In the genomic region with DNA sequence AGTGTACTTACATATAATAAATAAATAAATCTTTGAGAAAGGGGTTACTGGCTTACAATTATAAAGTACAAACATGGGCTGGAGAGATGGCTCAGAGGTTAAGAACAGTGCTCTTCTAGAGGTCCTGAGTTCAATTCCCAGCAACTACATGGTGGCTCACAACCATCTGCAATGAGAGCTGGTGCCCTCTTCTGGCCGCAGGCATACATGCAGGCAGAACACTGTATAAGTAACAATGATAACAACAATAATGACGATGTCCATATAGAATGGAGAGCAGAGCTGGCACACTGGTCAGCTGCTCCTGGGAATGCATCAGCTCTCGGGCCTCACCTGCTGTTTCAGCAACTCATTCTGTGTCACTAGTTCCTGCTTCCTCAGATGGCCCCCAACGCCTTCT, we compare ENCODE assay signal across 14 mouse cellular contexts. TPM values are rescaled to one million over a fixed set of nuclear protein-coding genes. Genes with fewer than 3 reads are reported as not detected.
DNase-seq lines count a peak whose midpoint lies in the region; ATAC-seq and TF ChIP-seq lines count a peak whose summit lies in the region.
"Had no signal": no experiment of that assay in that cellular context is flagged by ENCODE, and none has a peak within 500 bp of the region (broad histone marks: within the 10 kb centered on the region; RNA-seq: fewer than 3 reads in every experiment).

No protein-coding gene starts in this region.

- TF ChIP-seq CTCF in gastrocnemius, adult 2 months (IDR thresholded peaks at IDR 0.05) = peak; percentile 41
- TF ChIP-seq CTCF in liver, embryonic 14.5 days (IDR thresholded peaks at IDR 0.05; ENCODE audit: low read depth) = peak; percentile 76
- peak; percentile 22; the same call in 1 of the 2 replicates for TF ChIP-seq CTCF in bone marrow macrophage, adult 2 months (IDR thresholded peaks at IDR 0.05; ENCODE audit: low read depth, low read length)

- peaks cover 3% of the 10 kb centered on the region; the same call in 1 of the 2 replicates for H3K36me3 ChIP-seq in liver, embryonic 14.5 days (replicated peaks; ENCODE audit: control insufficient read depth, insufficient read depth, low read depth)
- peaks cover 73% of the 10 kb centered on the region for H3K36me3 ChIP-seq in liver, embryonic 12.5 days
- peaks cover 70% of the 10 kb centered on the region for H3K36me3 ChIP-seq in embryonic facial prominence, embryonic 10.5 days (replicated peaks)

- no peak for TF ChIP-seq POLR2A in bone marrow macrophage, adult 2 months (IDR thresholded peaks at IDR 0.05; ENCODE audit: borderline replicate concordance, low read depth, low read length)

- no peak overlapping the region for H3K4me2 ChIP-seq in liver, embryonic 14.5 days (ENCODE audit: low read depth)
- H3K4me2 ChIP-seq in liver, embryonic 12.5 days = no peak overlapping the region

- H3K9ac ChIP-seq in liver, embryonic 14.5 days (replicated peaks) = no peak overlapping the region
- H3K9ac ChIP-seq in liver, embryonic 12.5 days = no peak overlapping the region

- intact Hi-C loops in gastrocnemius, adult 2 months (cut with DNase I) = no loop called here

- DNase-seq in gastrocnemius, adult 2 months = no peak
- DNase-seq in gastrocnemius, postnatal 4 days (ENCODE audit: low spot score in 2 of 2) = no peak
- no peak for DNase-seq in liver, embryonic 14.5 days (ENCODE audit: low read depth in 3 of 3, low spot score in 3 of 3)
- peak; percentile 31 for DNase-seq in CD4-positive helper T cell, adult 2 months (ENCODE audit: low read depth, low spot score)
- no peak for DNase-seq in spleen, adult 18-20 months
- DNase-seq in embryonic facial prominence, embryonic 10.5 days (ENCODE audit: low spot score) = no peak
- DNase-seq: adrenal gland, postnatal 36 days; cerebellum, adult 18-20 months; kidney, postnatal 10 days had no signal

- WGBS in liver, embryonic 14.5 days (ENCODE audit: insufficient replicate concordance) = 72% methylated on average over 4 of the region's 4 CpGs
- WGBS in liver, embryonic 12.5 days (ENCODE audit: insufficient replicate concordance) = 70% methylated on average over 4 of the region's 4 CpGs
- WGBS in embryonic facial prominence, embryonic 10.5 days = 86% methylated on average over 4 of the region's 4 CpGs

- H3K4me3 ChIP-seq in gastrocnemius, adult 2 months = no peak overlapping the region
- no peak overlapping the region for H3K4me3 ChIP-seq in liver, embryonic 14.5 days (ENCODE audit: insufficient read depth in 1 of 2, low read depth in 2 of 2, low read length in 2 of 2)
- H3K4me3 ChIP-seq in liver, embryonic 12.5 days = no peak overlapping the region
- no peak overlapping the region for H3K4me3 ChIP-seq in bone marrow macrophage, adult 2 months (ENCODE audit: insufficient read depth, low read length)
- H3K4me3 ChIP-seq in embryonic facial prominence, embryonic 10.5 days = no peak overlapping the region

- H3K27ac ChIP-seq in gastrocnemius, adult 2 months = no peak overlapping the region
- no peak overlapping the region for H3K27ac ChIP-seq in liver, embryonic 14.5 days
- no peak overlapping the region for H3K27ac ChIP-seq in liver, embryonic 12.5 days
- no peak overlapping the region for H3K27ac ChIP-seq in bone marrow macrophage, adult 2 months (ENCODE audit: insufficient read depth, low read depth, low read length)
- H3K27ac ChIP-seq in embryonic facial prominence, embryonic 10.5 days (replicated peaks) = no peak overlapping the region

- H3K4me1 ChIP-seq in liver, embryonic 14.5 days (replicated peaks; ENCODE audit: control insufficient read depth in 2 of 2, insufficient read depth in 2 of 2, low read length in 1 of 2) = no peaks in the 10 kb centered on the region; a peak in 1 of 4 replicates
- H3K4me1 ChIP-seq in liver, embryonic 12.5 days = no peaks in the 10 kb centered on the region
- H3K4me1 ChIP-seq in bone marrow macrophage, adult 2 months (ENCODE audit: control insufficient read depth, insufficient read depth, low read length) = peaks cover 16% of the 10 kb centered on the region
- H3K4me1 ChIP-seq in embryonic facial prominence, embryonic 10.5 days = peaks cover 16% of the 10 kb centered on the region

- H3K9me3 ChIP-seq in liver, embryonic 14.5 days (ENCODE audit: control insufficient read depth, low read length) = no peaks in the 10 kb centered on the region
- H3K9me3 ChIP-seq in liver, embryonic 12.5 days (replicated peaks) = no peaks in the 10 kb centered on the region
- H3K9me3 ChIP-seq in embryonic facial prominence, embryonic 10.5 days = no peaks in the 10 kb centered on the region

- no peak for ATAC-seq in liver, embryonic 14.5 days (ENCODE audit: insufficient read depth)
- no peak for ATAC-seq in liver, embryonic 12.5 days
- ATAC-seq: hindbrain, embryonic 16.5 days had no signal

- no peak for TF ChIP-seq EP300 in liver, embryonic 14.5 days (IDR thresholded peaks at IDR 0.05; ENCODE audit: low read depth)

- H3K27me3 ChIP-seq in liver, embryonic 14.5 days (ENCODE audit: control insufficient read depth, insufficient read depth, low read length) = no peaks in the 10 kb centered on the region
- H3K27me3 ChIP-seq in liver, embryonic 12.5 days (replicated peaks) = no peaks in the 10 kb centered on the region
- H3K27me3 ChIP-seq in embryonic facial prominence, embryonic 10.5 days (replicated peaks; ENCODE audit: low read depth, poor library complexity, severe bottlenecking) = no peaks in the 10 kb centered on the region

RNA-seq across cellular contexts. Expression of a gene that starts 16.0 kb away (rescaled TPM):
- 100 to 1,000 TPM in 1 of 2 experiments, 10 to 100 TPM in 1; 46.5 to 139 TPM for total RNA-seq in gastrocnemius, adult 2 months (2021)
- 10 to 100 TPM; 26.2 to 33.7 TPM for total RNA-seq in gastrocnemius, postnatal 4 days (2021)
- 8.3 and 10.6 TPM in 2 replicates for polyA plus RNA-seq in liver, embryonic 14.5 days (2012; rRNA removed)
- 26.4 and 27.0 TPM in 2 replicates for polyA plus RNA-seq in liver, embryonic 14.5 days (2014; fragmentation: Nextera tagmentation; extraction: Ambion mirVana)
- polyA plus RNA-seq in liver, embryonic 12.5 days (2016; fragmentation: Nextera tagmentation; extraction: Ambion mirVana) = 30.9 and 32.9 TPM in 2 replicates
- 10.8 and 13.8 TPM in 2 replicates for polyA plus RNA-seq in bone marrow macrophage, adult 2 months (2012; ENCODE audit: insufficient read depth, insufficient read length, missing spikeins)
- polyA plus RNA-seq in embryonic facial prominence, embryonic 10.5 days (2016; fragmentation: Nextera tagmentation; extraction: Ambion mirVana) = 72.8 and 90.1 TPM in 2 replicates
- total RNA-seq: monocyte, adult 5-6 weeks; neutrophil, adult 5-6 weeks had no signal

RNA-seq across cellular contexts. Expression of a gene that starts 44.4 kb away (rescaled TPM):
- 10 to 100 TPM; 29.8 to 31.7 TPM for total RNA-seq in gastrocnemius, adult 2 months (2021)
- total RNA-seq in gastrocnemius, postnatal 4 days (2021) = 10 to 100 TPM; 44.4 to 51.3 TPM
- 3.4 and 5.2 TPM in 2 replicates for polyA plus RNA-seq in liver, embryonic 14.5 days (2012; rRNA removed)
- polyA plus RNA-seq in liver, embryonic 14.5 days (2014; fragmentation: Nextera tagmentation; extraction: Ambion mirVana) = 3.6 and 3.7 TPM in 2 replicates
- polyA plus RNA-seq in liver, embryonic 12.5 days (2016; fragmentation: Nextera tagmentation; extraction: Ambion mirVana) = 7.4 and 7.6 TPM in 2 replicates
- polyA plus RNA-seq in bone marrow macrophage, adult 2 months (2012; ENCODE audit: insufficient read depth, insufficient read length, missing spikeins) = 70.3 and 72.2 TPM in 2 replicates
- 11.7 and 11.9 TPM in 2 replicates for polyA plus RNA-seq in embryonic facial prominence, embryonic 10.5 days (2016; fragmentation: Nextera tagmentation; extraction: Ambion mirVana)

RNA-seq across cellular contexts. Expression of a gene that starts 52.1 kb away (rescaled TPM):
- total RNA-seq in gastrocnemius, adult 2 months (2021) = 100 to 1,000 TPM; 186 to 220 TPM
- 100 to 1,000 TPM; 291 TPM for total RNA-seq in gastrocnemius, postnatal 4 days (2021)
- 293 and 330 TPM in 2 replicates for polyA plus RNA-seq in liver, embryonic 14.5 days (2012; rRNA removed)
- polyA plus RNA-seq in liver, embryonic 14.5 days (2014; fragmentation: Nextera tagmentation; extraction: Ambion mirVana) = 442 and 509 TPM in 2 replicates
- polyA plus RNA-seq in liver, embryonic 12.5 days (2016; fragmentation: Nextera tagmentation; extraction: Ambion mirVana) = 479 and 518 TPM in 2 replicates
- 324 and 359 TPM in 2 replicates for polyA plus RNA-seq in bone marrow macrophage, adult 2 months (2012; ENCODE audit: insufficient read depth, insufficient read length, missing spikeins)
- 643 and 644 TPM in 2 replicates for polyA plus RNA-seq in embryonic facial prominence, embryonic 10.5 days (2016; fragmentation: Nextera tagmentation; extraction: Ambion mirVana)

RNA-seq across cellular contexts. Expression of a gene that starts 57.6 kb away (rescaled TPM):
- total RNA-seq in gastrocnemius, adult 2 months (2021) = 10 to 100 TPM; 18.7 to 30.6 TPM
- total RNA-seq in gastrocnemius, postnatal 4 days (2021) = 10 to 100 TPM; 12.2 to 18.9 TPM
- 1.8 and 2.0 TPM in 2 replicates for polyA plus RNA-seq in liver, embryonic 14.5 days (2012; rRNA removed)
- 5.4 and 6.4 TPM in 2 replicates for polyA plus RNA-seq in liver, embryonic 14.5 days (2014; fragmentation: Nextera tagmentation; extraction: Ambion mirVana)
- 6.7 and 7.6 TPM in 2 replicates for polyA plus RNA-seq in liver, embryonic 12.5 days (2016; fragmentation: Nextera tagmentation; extraction: Ambion mirVana)
- 0.67 and 1.7 TPM in 2 replicates for polyA plus RNA-seq in bone marrow macrophage, adult 2 months (2012; ENCODE audit: insufficient read depth, insufficient read length, missing spikeins)
- polyA plus RNA-seq in embryonic facial prominence, embryonic 10.5 days (2016; fragmentation: Nextera tagmentation; extraction: Ambion mirVana) = 6.7 and 6.9 TPM in 2 replicates

Comparison
In these comparisons a context has a peak if more than half of its experiments do, and no peak if none do; other contexts are left out.
1. CTCF ChIP-seq: peak in every context shown above with its lines; median percentile 76 in liver, embryonic 14.5 days; 41 in gastrocnemius, adult 2 months; 22 in bone marrow macrophage, adult 2 months.